Mouse (Mus musculus): ENCODE results near the gene Limk2. TPM values are rescaled to one million over a fixed set of nuclear protein-coding genes. Genes with fewer than 3 reads are reported as not detected.
A peak's percentile ranks its signal among the peaks of the same experiment; 100 is the strongest.

The Limk2 gene
- 18.0 and 23.7 TPM in 2 replicates for total RNA-seq (2017)

- ATAC-seq (replicated peaks in 1 of 2; ENCODE audit: insufficient read depth in 1 of 2, low FRiP score in 2 of 2, low TSS enrichment in 1 of 2, low read depth in 1 of 2, poor library complexity in 2 of 2, severe bottlenecking in 2 of 2) = peak; percentile 89 to 92
These were observed at the start of gene Limk2 for GRCm38 (mm10) chr11:3408997-3409732. Limk2 (minus strand) TSS chr11:3409189.

GRCm38 (mm10) chr11:3458428-3459104 lies 49.6 kb upstream of the Limk2 start:
- no peak for ATAC-seq (replicated peaks in 1 of 2; ENCODE audit: insufficient read depth in 1 of 2, low FRiP score in 2 of 2, low TSS enrichment in 1 of 2, low read depth in 1 of 2, poor library complexity in 2 of 2, severe bottlenecking in 2 of 2)

GRCm38 (mm10) chr11:3456354-3456753 lies 47.4 kb upstream of the Limk2 start:
- peak in 1 of 2 experiments; percentile 40; a peak in 1 of 4 replicates for ATAC-seq (replicated peaks in 1 of 2; ENCODE audit: insufficient read depth in 1 of 2, low FRiP score in 2 of 2, low TSS enrichment in 1 of 2, low read depth in 1 of 2, poor library complexity in 2 of 2, severe bottlenecking in 2 of 2)

- ATAC-seq (replicated peaks in 1 of 2; ENCODE audit: insufficient read depth in 1 of 2, low FRiP score in 2 of 2, low TSS enrichment in 1 of 2, low read depth in 1 of 2, poor library complexity in 2 of 2, severe bottlenecking in 2 of 2) = no peak
These were observed 45.5 kb upstream of the Limk2 start for GRCm38 (mm10) chr11:3454506-3454905.

GRCm38 (mm10) chr11:3453467-3453866 lies 44.5 kb upstream of the Limk2 start:
- no peak for ATAC-seq (replicated peaks in 1 of 2; ENCODE audit: insufficient read depth in 1 of 2, low FRiP score in 2 of 2, low TSS enrichment in 1 of 2, low read depth in 1 of 2, poor library complexity in 2 of 2, severe bottlenecking in 2 of 2)

- no peak for ATAC-seq (replicated peaks in 1 of 2; ENCODE audit: insufficient read depth in 1 of 2, low FRiP score in 2 of 2, low TSS enrichment in 1 of 2, low read depth in 1 of 2, poor library complexity in 2 of 2, severe bottlenecking in 2 of 2)
These were observed 43.8 kb upstream of the Limk2 start for GRCm38 (mm10) chr11:3452769-3453168.

- peak; percentile 95 to 97 for ATAC-seq (replicated peaks in 1 of 2; ENCODE audit: insufficient read depth in 1 of 2, low FRiP score in 2 of 2, low TSS enrichment in 1 of 2, low read depth in 1 of 2, poor library complexity in 2 of 2, severe bottlenecking in 2 of 2)
These were observed 43.2 kb upstream of the Limk2 start, which contains the start of gene Rnf185 for GRCm38 (mm10) chr11:3452167-3452639. Rnf185 (minus strand) TSS chr11:3452363.

GRCm38 (mm10) chr11:3451701-3452163 lies 42.7 kb upstream of the Limk2 start:
- ATAC-seq (replicated peaks in 1 of 2; ENCODE audit: insufficient read depth in 1 of 2, low FRiP score in 2 of 2, low TSS enrichment in 1 of 2, low read depth in 1 of 2, poor library complexity in 2 of 2, severe bottlenecking in 2 of 2) = peak in 1 of 2 experiments; percentile 26; a peak in 1 of 4 replicates

GRCm38 (mm10) chr11:3444875-3445274 lies 35.9 kb upstream of the Limk2 start:
- ATAC-seq (replicated peaks in 1 of 2; ENCODE audit: insufficient read depth in 1 of 2, low FRiP score in 2 of 2, low TSS enrichment in 1 of 2, low read depth in 1 of 2, poor library complexity in 2 of 2, severe bottlenecking in 2 of 2) = peak in 1 of 2 experiments; percentile 29; a peak in 1 of 4 replicates

GRCm38 (mm10) chr11:3443091-3443490 lies 34.1 kb upstream of the Limk2 start:
- ATAC-seq (replicated peaks in 1 of 2; ENCODE audit: insufficient read depth in 1 of 2, low FRiP score in 2 of 2, low TSS enrichment in 1 of 2, low read depth in 1 of 2, poor library complexity in 2 of 2, severe bottlenecking in 2 of 2) = no peak

GRCm38 (mm10) chr11:3442677-3443076 lies 33.7 kb upstream of the Limk2 start:
- ATAC-seq (replicated peaks in 1 of 2; ENCODE audit: insufficient read depth in 1 of 2, low FRiP score in 2 of 2, low TSS enrichment in 1 of 2, low read depth in 1 of 2, poor library complexity in 2 of 2, severe bottlenecking in 2 of 2) = no peak

- ATAC-seq (replicated peaks in 1 of 2; ENCODE audit: insufficient read depth in 1 of 2, low FRiP score in 2 of 2, low TSS enrichment in 1 of 2, low read depth in 1 of 2, poor library complexity in 2 of 2, severe bottlenecking in 2 of 2) = no peak
These were observed 32.9 kb upstream of the Limk2 start for GRCm38 (mm10) chr11:3441696-3442443.

GRCm38 (mm10) chr11:3437621-3438020 lies 28.6 kb upstream of the Limk2 start:
- no peak for ATAC-seq (replicated peaks in 1 of 2; ENCODE audit: insufficient read depth in 1 of 2, low FRiP score in 2 of 2, low TSS enrichment in 1 of 2, low read depth in 1 of 2, poor library complexity in 2 of 2, severe bottlenecking in 2 of 2)

GRCm38 (mm10) chr11:3433809-3434208 lies 24.8 kb upstream of the Limk2 start:
- no peak for ATAC-seq (replicated peaks in 1 of 2; ENCODE audit: insufficient read depth in 1 of 2, low FRiP score in 2 of 2, low TSS enrichment in 1 of 2, low read depth in 1 of 2, poor library complexity in 2 of 2, severe bottlenecking in 2 of 2)

- no peak for ATAC-seq (replicated peaks in 1 of 2; ENCODE audit: insufficient read depth in 1 of 2, low FRiP score in 2 of 2, low TSS enrichment in 1 of 2, low read depth in 1 of 2, poor library complexity in 2 of 2, severe bottlenecking in 2 of 2)
These were observed 23.1 kb upstream of the Limk2 start for GRCm38 (mm10) chr11:3431976-3432603.

- no peak for ATAC-seq (replicated peaks in 1 of 2; ENCODE audit: insufficient read depth in 1 of 2, low FRiP score in 2 of 2, low TSS enrichment in 1 of 2, low read depth in 1 of 2, poor library complexity in 2 of 2, severe bottlenecking in 2 of 2)
These were observed 22.5 kb upstream of the Limk2 start for GRCm38 (mm10) chr11:3431515-3431914.

GRCm38 (mm10) chr11:3428632-3429031 lies 19.6 kb upstream of the Limk2 start:
- ATAC-seq (replicated peaks in 1 of 2; ENCODE audit: insufficient read depth in 1 of 2, low FRiP score in 2 of 2, low TSS enrichment in 1 of 2, low read depth in 1 of 2, poor library complexity in 2 of 2, severe bottlenecking in 2 of 2) = no peak

Data from hematopoietic stem cell, adult 5-6 weeks (primary cell).